ENCODE assay signal across 9 mouse cellular contexts in the genomic region with DNA sequence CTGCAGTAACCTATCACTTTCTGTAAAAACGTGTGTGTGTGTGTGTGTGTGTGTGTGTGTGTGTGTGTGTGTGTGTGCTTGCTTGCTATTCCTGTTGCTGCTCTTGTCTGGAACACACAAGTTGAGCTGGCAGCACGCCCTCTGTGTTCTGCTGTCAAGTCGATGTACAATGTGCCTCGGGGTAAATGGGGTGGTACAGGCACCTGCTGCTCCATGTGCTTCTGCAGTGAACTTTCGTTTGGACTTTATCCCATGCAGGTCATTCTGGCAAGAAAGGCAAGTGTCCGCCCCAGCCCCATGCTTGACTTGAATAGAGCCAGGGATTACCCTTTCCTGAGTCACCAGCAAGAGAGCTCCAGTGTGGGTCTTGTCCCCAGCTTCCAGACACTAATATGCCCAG. TPM values are rescaled to one million over a fixed set of nuclear protein-coding genes. Genes with fewer than 3 reads are reported as not detected.
A peak's percentile ranks its signal among the peaks of the same experiment; 100 is the strongest.
DNase-seq lines count a peak whose midpoint lies in the region; ATAC-seq and TF ChIP-seq lines count a peak whose summit lies in the region.
"Had no signal": no experiment of that assay in that cellular context is flagged by ENCODE, and none has a peak within 500 bp of the region (broad histone marks: within the 10 kb centered on the region; RNA-seq: fewer than 3 reads in every experiment).

No protein-coding gene starts in this region.

- peaks cover 80% of the 10 kb centered on the region for H3K4me1 ChIP-seq in cerebellum, adult 2 months (ENCODE audit: control insufficient read depth, insufficient read depth, low read length)
- H3K4me1 ChIP-seq in midbrain, postnatal 0 days (ENCODE audit: insufficient read depth, low read length) = peaks cover 13% of the 10 kb centered on the region
- H3K4me1 ChIP-seq in midbrain, embryonic 13.5 days (replicated peaks) = peaks cover 55% of the 10 kb centered on the region
- H3K4me1 ChIP-seq in intestine, postnatal 0 days (replicated peaks; ENCODE audit: control insufficient read depth, insufficient read depth, low read length) = peaks cover 8% of the 10 kb centered on the region; the same call in 1 of the 2 replicates
- H3K4me1 ChIP-seq in small intestine, adult 2 months (ENCODE audit: control insufficient read depth, insufficient read depth, insufficient read length, low read length) = peaks cover 54% of the 10 kb centered on the region
- peaks cover 14% of the 10 kb centered on the region for H3K4me1 ChIP-seq in hindbrain, embryonic 11.5 days (replicated peaks; ENCODE audit: control insufficient read depth, insufficient read depth, low read length)

- H3K9ac ChIP-seq in midbrain, postnatal 0 days (replicated peaks; ENCODE audit: low read length, poor library complexity, severe bottlenecking) = no peak overlapping the region
- no peak overlapping the region for H3K9ac ChIP-seq in midbrain, embryonic 13.5 days (replicated peaks)
- no peak overlapping the region for H3K9ac ChIP-seq in intestine, postnatal 0 days (ENCODE audit: low read depth, low read length)
- H3K9ac ChIP-seq in hindbrain, embryonic 11.5 days (ENCODE audit: low read depth, low read length) = no peak overlapping the region

- H3K4me3 ChIP-seq in cerebellum, adult 2 months (replicated peaks; ENCODE audit: insufficient read depth, low read depth, low read length) = no peak overlapping the region
- no peak overlapping the region for H3K4me3 ChIP-seq in midbrain, postnatal 0 days (ENCODE audit: low read depth, low read length)
- H3K4me3 ChIP-seq in midbrain, embryonic 13.5 days (replicated peaks) = no peak overlapping the region
- H3K4me3 ChIP-seq in intestine, postnatal 0 days (ENCODE audit: low read depth, low read length) = no peak overlapping the region
- no peak overlapping the region for H3K4me3 ChIP-seq in small intestine, adult 2 months (ENCODE audit: low read depth, low read length)
- no peak overlapping the region for H3K4me3 ChIP-seq in hindbrain, embryonic 11.5 days (ENCODE audit: low read depth, low read length)

- no peak overlapping the region for H3K4me2 ChIP-seq in midbrain, postnatal 0 days (ENCODE audit: low read depth, low read length, poor library complexity, severe bottlenecking)
- H3K4me2 ChIP-seq in midbrain, embryonic 13.5 days (replicated peaks) = no peak overlapping the region
- no peak overlapping the region for H3K4me2 ChIP-seq in intestine, postnatal 0 days (replicated peaks; ENCODE audit: low read depth)
- no peak overlapping the region for H3K4me2 ChIP-seq in hindbrain, embryonic 11.5 days (replicated peaks; ENCODE audit: low read depth, low read length)

- TF ChIP-seq POLR2A in cerebellum, adult 2 months (IDR thresholded peaks at IDR 0.05; ENCODE audit: borderline replicate concordance, insufficient read depth, low read length) = no peak
- TF ChIP-seq POLR2A in small intestine, adult 2 months (IDR thresholded peaks at IDR 0.05; ENCODE audit: low read depth, low read length) = no peak

- TF ChIP-seq CTCF in cerebellum, adult 2 months (IDR thresholded peaks at IDR 0.05; ENCODE audit: borderline replicate concordance, insufficient read depth, low read depth, low read length) = no peak
- TF ChIP-seq CTCF in midbrain, postnatal 0 days (IDR thresholded peaks at IDR 0.05) = no peak
- 0 out of 2 replicates have a peak, but pooled peaks have one; percentile 3 for TF ChIP-seq CTCF in intestine, postnatal 0 days (IDR thresholded peaks at IDR 0.05; ENCODE audit: low read depth)
- no peak for TF ChIP-seq CTCF in small intestine, adult 2 months (IDR thresholded peaks at IDR 0.05; ENCODE audit: extremely low read depth, insufficient read length, insufficient replicate concordance, low read depth, low read length)

- no peaks in the 10 kb centered on the region for H3K27me3 ChIP-seq in cerebellum, adult 2 months (ENCODE audit: control insufficient read depth, insufficient read depth, low read length)
- H3K27me3 ChIP-seq in midbrain, postnatal 0 days (ENCODE audit: insufficient read depth, low read length) = no peaks in the 10 kb centered on the region
- no peaks in the 10 kb centered on the region for H3K27me3 ChIP-seq in midbrain, embryonic 13.5 days
- no peaks in the 10 kb centered on the region for H3K27me3 ChIP-seq in intestine, postnatal 0 days (replicated peaks; ENCODE audit: control insufficient read depth, insufficient read depth, low read length)
- H3K27me3 ChIP-seq in small intestine, adult 2 months (ENCODE audit: control insufficient read depth, insufficient read depth, low read length) = no peaks in the 10 kb centered on the region
- H3K27me3 ChIP-seq in hindbrain, embryonic 11.5 days (ENCODE audit: control insufficient read depth, insufficient read depth, low read length) = no peaks in the 10 kb centered on the region

- 9% methylated on average over 6 of the region's 6 CpGs for WGBS in cerebellum, adult 2 months
- WGBS in midbrain, postnatal 0 days = 46% methylated on average over 6 of the region's 6 CpGs
- 62% methylated on average over 6 of the region's 6 CpGs for WGBS in midbrain, embryonic 13.5 days
- 36% methylated on average over 6 of the region's 6 CpGs for WGBS in intestine, postnatal 0 days
- WGBS in small intestine, adult 2 months = 15% methylated on average over 6 of the region's 6 CpGs
- 88% methylated on average over 6 of the region's 6 CpGs for WGBS in hindbrain, embryonic 11.5 days

- H3K9me3 ChIP-seq in midbrain, postnatal 0 days (ENCODE audit: low read length) = no peaks in the 10 kb centered on the region
- no peaks in the 10 kb centered on the region for H3K9me3 ChIP-seq in midbrain, embryonic 13.5 days
- H3K9me3 ChIP-seq in intestine, postnatal 0 days (ENCODE audit: control insufficient read depth) = no peaks in the 10 kb centered on the region
- H3K9me3 ChIP-seq in hindbrain, embryonic 11.5 days (ENCODE audit: control insufficient read depth, low read length) = no peaks in the 10 kb centered on the region

- H3K27ac ChIP-seq in cerebellum, adult 2 months (ENCODE audit: insufficient read depth, low read length) = peak overlapping the region; percentile 8; the same call in 1 of the 2 replicates
- no peak overlapping the region for H3K27ac ChIP-seq in midbrain, postnatal 0 days (ENCODE audit: low read depth, low read length)
- H3K27ac ChIP-seq in midbrain, embryonic 13.5 days = no peak overlapping the region
- H3K27ac ChIP-seq in intestine, postnatal 0 days (ENCODE audit: low read depth, low read length) = no peak overlapping the region
- peak overlapping the region; percentile 91 for H3K27ac ChIP-seq in small intestine, adult 2 months (ENCODE audit: insufficient read depth, low read depth, low read length)
- H3K27ac ChIP-seq in hindbrain, embryonic 11.5 days (ENCODE audit: low read depth, low read length) = no peak overlapping the region

- peak; percentile 67 to 70 for DNase-seq in cerebellum, adult 2 months
- no peak for DNase-seq in cerebellum, adult 11 months
- peak; percentile 75 for DNase-seq in midbrain, postnatal 0 days (ENCODE audit: low spot score)
- no peak for DNase-seq in hindbrain, embryonic 11.5 days (ENCODE audit: low spot score)
- no peak for DNase-seq in spleen, postnatal 4 days (ENCODE audit: low spot score in 2 of 2)

- no peaks in the 10 kb centered on the region for H3K36me3 ChIP-seq in midbrain, postnatal 0 days (ENCODE audit: insufficient read depth, low read length)
- no peaks in the 10 kb centered on the region for H3K36me3 ChIP-seq in midbrain, embryonic 13.5 days
- H3K36me3 ChIP-seq in intestine, postnatal 0 days (ENCODE audit: control insufficient read depth, insufficient read depth) = no peaks in the 10 kb centered on the region
- no peaks in the 10 kb centered on the region for H3K36me3 ChIP-seq in small intestine, adult 2 months (ENCODE audit: control insufficient read depth, insufficient read depth, low read length)
- no peaks in the 10 kb centered on the region for H3K36me3 ChIP-seq in hindbrain, embryonic 11.5 days (ENCODE audit: control insufficient read depth, insufficient read depth, low read length)

- ATAC-seq in midbrain, postnatal 0 days (ENCODE audit: low FRiP score) = no peak
- no peak for ATAC-seq in midbrain, embryonic 13.5 days
- ATAC-seq in intestine, postnatal 0 days = peak; percentile 74
- ATAC-seq in hindbrain, embryonic 11.5 days (ENCODE audit: low FRiP score) = no peak

RNA-seq across cellular contexts. Expression of a gene that starts 1.0 kb away (rescaled TPM):
- polyA plus RNA-seq in cerebellum, adult 2 months (2012; rRNA removed) = not detected in 2 replicates
- not detected in 2 replicates for total RNA-seq in midbrain, postnatal 0 days (2014; rRNA removed)
- polyA plus RNA-seq in midbrain, postnatal 0 days (2015; fragmentation: Nextera tagmentation; extraction: Ambion mirVana) = not detected in 2 replicates
- 0.22 and 0.27 TPM in 2 replicates for polyA plus RNA-seq in midbrain, embryonic 13.5 days (2015; fragmentation: Nextera tagmentation; extraction: Ambion mirVana)
- polyA plus RNA-seq in intestine, postnatal 0 days (2015; fragmentation: Nextera tagmentation; extraction: Ambion mirVana) = not detected in 2 replicates
- polyA plus RNA-seq in small intestine, adult 2 months (2012; rRNA removed) = not detected in 2 replicates
- polyA plus RNA-seq in hindbrain, embryonic 11.5 days (2014; fragmentation: Nextera tagmentation; extraction: Ambion mirVana) = 0.28 TPM in 1 of 2 replicates, not detected in the other
- total RNA-seq: hematopoietic stem cell, adult 5-6 weeks had no signal

RNA-seq across cellular contexts. Expression of a gene that starts 21.0 kb away (rescaled TPM):
- 60.8 and 68.9 TPM in 2 replicates for polyA plus RNA-seq in cerebellum, adult 2 months (2012; rRNA removed)
- 26.6 and 26.7 TPM in 2 replicates for total RNA-seq in midbrain, postnatal 0 days (2014; rRNA removed)
- polyA plus RNA-seq in midbrain, postnatal 0 days (2015; fragmentation: Nextera tagmentation; extraction: Ambion mirVana) = 19.7 and 21.5 TPM in 2 replicates
- 24.4 and 24.7 TPM in 2 replicates for polyA plus RNA-seq in midbrain, embryonic 13.5 days (2015; fragmentation: Nextera tagmentation; extraction: Ambion mirVana)
- 19.3 and 24.5 TPM in 2 replicates for polyA plus RNA-seq in intestine, postnatal 0 days (2015; fragmentation: Nextera tagmentation; extraction: Ambion mirVana)
- polyA plus RNA-seq in small intestine, adult 2 months (2012; rRNA removed) = 22.2 and 55.1 TPM in 2 replicates
- polyA plus RNA-seq in hindbrain, embryonic 11.5 days (2014; fragmentation: Nextera tagmentation; extraction: Ambion mirVana) = 30.4 and 35.4 TPM in 2 replicates

Comparison
In these comparisons a context has a peak if more than half of its experiments do, and no peak if none do; other contexts are left out.
1. DNase-seq: peak in cerebellum, adult 2 months (2 of 2) and midbrain, postnatal 0 days (single experiment); none in cerebellum, adult 11 months (single experiment), hindbrain, embryonic 11.5 days (single experiment) and spleen, postnatal 4 days (0 of 2).
2. H3K27ac ChIP-seq: peak in cerebellum, adult 2 months (single experiment) and small intestine, adult 2 months (single experiment); none in midbrain, postnatal 0 days (single experiment), midbrain, embryonic 13.5 days (single experiment), intestine, postnatal 0 days (single experiment) and hindbrain, embryonic 11.5 days (single experiment).